Mouse (Mus musculus): Measurements from ENCODE around the gene Zbtb24.

DNA sequence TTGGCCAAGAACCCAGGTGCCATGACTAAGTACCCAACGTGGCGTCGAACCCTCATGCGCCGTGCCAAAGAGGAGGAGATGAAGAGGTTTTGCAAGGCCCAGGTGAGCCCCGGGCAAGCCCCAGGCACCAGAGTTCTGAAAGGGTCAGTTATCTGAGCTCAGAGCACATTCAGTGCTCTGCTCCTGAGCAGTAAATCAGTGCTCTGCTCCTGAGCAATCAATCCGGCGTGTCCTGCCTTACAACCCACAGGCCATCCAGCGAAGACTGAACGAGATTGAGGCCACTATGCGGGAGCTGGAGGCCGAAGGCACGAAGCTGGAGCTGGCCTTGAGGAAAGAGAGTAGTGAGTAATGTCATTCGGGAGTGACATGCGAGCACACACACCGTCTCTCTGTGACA is 35.6 kb downstream of the Zbtb24 start:
- TF ChIP-seq CTCF (IDR thresholded peaks at IDR 0.05; ENCODE audit: control insufficient read depth, insufficient read depth, low read length) (no peak), POLR2A (IDR thresholded peaks at IDR 0.05; ENCODE audit: borderline replicate concordance, control insufficient read depth, low read depth, low read length) (no peak)

Measured in bone marrow, adult 2 months (tissue).